Mouse (Mus musculus) small intestine, adult 2 months (tissue): ENCODE measurements around the gene Unc45a.

Source experiments
- CTCF ChIP-seq: fragments of 200-500 bp; IDR thresholded peaks from 2 replicates; pipeline ENCODE4 v1.5.1; 2012; ENCODE audit warnings: low read depth, mild to moderate bottlenecking, control low read depth, inconsistent platforms, low read length, moderate library complexity, mixed read lengths; ENCODE audit not compliant: insufficient replicate concordance, insufficient read length; ENCODE audit errors: extremely low read depth
- POLR2A ChIP-seq: fragments of 200-500 bp; IDR thresholded peaks from 2 replicates; pipeline ENCODE4 v1.6.1; 2012; ENCODE audit warnings: low read depth, mild to moderate bottlenecking, control low read depth, inconsistent platforms, low read length, moderate library complexity

DNA sequence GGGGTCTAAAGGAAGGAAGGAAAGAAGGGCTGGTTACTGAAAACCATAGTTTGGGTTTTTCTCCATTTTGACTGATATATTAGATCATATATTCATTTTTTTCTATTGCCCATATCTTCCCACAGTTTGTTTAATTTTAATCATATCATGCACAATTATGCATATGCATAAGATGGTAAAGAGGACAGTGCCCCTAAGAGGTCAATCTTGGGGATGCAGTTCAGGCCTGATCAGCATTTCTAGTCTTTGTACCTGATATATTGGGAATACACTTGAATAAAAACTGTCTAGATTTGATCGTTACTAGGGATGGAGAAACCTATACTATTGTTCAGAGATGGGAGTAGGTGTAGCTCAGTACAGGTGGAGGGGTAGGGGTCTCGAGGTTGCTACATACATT lies 59.8 kb downstream of the Unc45a start:
- no peak for TF ChIP-seq CTCF
- no peak for TF ChIP-seq POLR2A
